8 mouse cellular contexts compared by ENCODE assay signal in the genomic region with DNA sequence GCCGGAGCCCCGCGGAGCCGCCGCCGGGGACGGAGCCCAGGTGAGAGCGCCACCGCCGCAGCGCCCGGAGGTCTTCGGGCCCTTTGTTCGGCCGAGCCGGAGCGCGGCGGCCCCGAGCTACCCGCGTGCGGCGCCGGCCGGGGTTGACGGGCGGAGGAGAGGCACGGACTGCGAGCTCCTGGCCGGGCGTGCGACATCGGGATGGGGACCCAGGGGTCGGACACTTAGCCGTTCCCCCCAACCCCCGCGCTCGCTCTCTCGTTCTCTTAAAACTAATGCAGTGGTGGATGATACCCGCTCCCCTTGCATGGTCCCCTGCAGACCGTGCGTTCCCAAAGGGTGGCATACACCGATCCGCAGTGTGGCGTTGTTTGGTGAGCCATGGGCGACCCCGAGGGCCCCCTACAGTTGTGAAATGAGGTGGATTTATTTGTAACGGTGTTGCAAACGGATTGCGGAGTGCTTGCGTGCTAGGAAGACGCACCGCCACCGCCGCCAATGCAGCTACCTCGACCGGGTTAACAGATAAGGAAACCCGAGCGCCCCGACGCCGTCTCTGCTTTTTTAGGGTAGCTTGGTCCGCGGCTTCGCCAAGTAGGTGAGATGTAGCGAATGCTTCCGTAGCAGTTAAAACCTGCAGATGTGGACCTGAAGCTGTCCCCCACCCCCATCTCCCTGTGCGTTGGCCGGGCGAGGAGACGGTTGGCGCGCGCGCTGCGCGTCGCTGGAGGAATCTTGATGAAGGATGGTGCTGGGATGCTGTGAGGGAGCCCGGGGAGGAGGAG. TPM values are rescaled to one million over a fixed set of nuclear protein-coding genes. Genes with fewer than 3 reads are reported as not detected.
DNase-seq lines count a peak whose midpoint lies in the region; ATAC-seq and TF ChIP-seq lines count a peak whose summit lies in the region.

No protein-coding gene starts in this region.

- WGBS in embryonic facial prominence, embryonic 11.5 days = under 1% methylated on average over 76 of the region's 80 CpGs
- WGBS in kidney, adult 2 months = under 1% methylated on average over 80 of the region's 80 CpGs
- WGBS in limb, embryonic 13.5 days = under 1% methylated on average over 74 of the region's 80 CpGs
- WGBS in midbrain, embryonic 16.5 days = under 1% methylated on average over 72 of the region's 80 CpGs

- no peaks in the 10 kb centered on the region; the same call in 1 of the 2 replicates for H3K4me1 ChIP-seq in embryonic facial prominence, embryonic 11.5 days (ENCODE audit: control insufficient read depth, insufficient read depth, low read length)
- peaks cover 8% of the 10 kb centered on the region; the same call in 1 of the 2 replicates for H3K4me1 ChIP-seq in kidney, adult 2 months (ENCODE audit: control insufficient read depth, insufficient read depth, low read length)
- peaks cover 37% of the 10 kb centered on the region for H3K4me1 ChIP-seq in limb, embryonic 13.5 days
- peaks cover 47% of the 10 kb centered on the region for H3K4me1 ChIP-seq in midbrain, embryonic 16.5 days (ENCODE audit: control insufficient read depth, insufficient read depth, low read length)

- H3K27me3 ChIP-seq in embryonic facial prominence, embryonic 11.5 days (ENCODE audit: control insufficient read depth, insufficient read depth, low read length) = no peaks in the 10 kb centered on the region; the same call in 1 of the 2 replicates
- H3K27me3 ChIP-seq in kidney, adult 2 months (replicated peaks; ENCODE audit: control insufficient read depth, insufficient read depth, low read length) = no peaks in the 10 kb centered on the region
- no peaks in the 10 kb centered on the region for H3K27me3 ChIP-seq in limb, embryonic 13.5 days
- H3K27me3 ChIP-seq in midbrain, embryonic 16.5 days (ENCODE audit: control insufficient read depth, insufficient read depth, low read depth, low read length) = no peaks in the 10 kb centered on the region
- H3K27me3 ChIP-seq in splenic B cell, adult 2 months (ENCODE audit: control insufficient read depth, insufficient read depth, low read length, poor library complexity, severe bottlenecking) = no peaks in the 10 kb centered on the region

- TF ChIP-seq POLR2A in kidney, adult 2 months (IDR thresholded peaks at IDR 0.05; ENCODE audit: low read depth, low read length) = no peak

- H3K4me2 ChIP-seq in embryonic facial prominence, embryonic 11.5 days (ENCODE audit: low read depth, low read length) = peak overlapping the region; percentile 67
- H3K4me2 ChIP-seq in limb, embryonic 13.5 days (replicated peaks) = peak overlapping the region; percentile 76
- peak overlapping the region; percentile 78 for H3K4me2 ChIP-seq in midbrain, embryonic 16.5 days (ENCODE audit: low read length)

- H3K9ac ChIP-seq in embryonic facial prominence, embryonic 11.5 days (replicated peaks; ENCODE audit: low read length) = peak overlapping the region; percentile 97
- peak overlapping the region; percentile 97 for H3K9ac ChIP-seq in limb, embryonic 13.5 days
- H3K9ac ChIP-seq in midbrain, embryonic 16.5 days (ENCODE audit: low read depth, low read length) = peak overlapping the region; percentile 97

- H3K9me3 ChIP-seq in embryonic facial prominence, embryonic 11.5 days (replicated peaks; ENCODE audit: control insufficient read depth, low read length) = no peaks in the 10 kb centered on the region
- no peaks in the 10 kb centered on the region for H3K9me3 ChIP-seq in limb, embryonic 13.5 days
- H3K9me3 ChIP-seq in midbrain, embryonic 16.5 days (replicated peaks; ENCODE audit: control insufficient read depth, low read length, poor library complexity, severe bottlenecking) = no peaks in the 10 kb centered on the region

- no peak for TF ChIP-seq CTCF in kidney, adult 2 months (conservative IDR thresholded peaks at IDR 0.05; ENCODE audit: insufficient read depth, insufficient read length, low read depth, low read length)

- peak; percentile 14 to 60 for DNase-seq in urinary bladder, adult 18-20 months (ENCODE audit: low spot score in 2 of 2)
- DNase-seq in urinary bladder, postnatal 10 days (ENCODE audit: low spot score) = no peak
- peak; percentile 64 for DNase-seq in embryonic facial prominence, embryonic 11.5 days (ENCODE audit: low spot score)
- peak; percentile 97 for DNase-seq in heart, adult 11 months
- peak; percentile 44 for DNase-seq in kidney, adult 2 months
- peak; percentile 48 for DNase-seq in splenic B cell, adult 2 months (ENCODE audit: low read depth, low spot score)

- H3K27ac ChIP-seq in embryonic facial prominence, embryonic 11.5 days (replicated peaks; ENCODE audit: low read depth, low read length) = peak overlapping the region; percentile 94
- H3K27ac ChIP-seq in kidney, adult 2 months (ENCODE audit: insufficient read depth, low read depth, low read length) = no peak overlapping the region; the same call in 1 of the 2 replicates
- peak overlapping the region; percentile 95 for H3K27ac ChIP-seq in limb, embryonic 13.5 days
- peak overlapping the region; percentile 99 for H3K27ac ChIP-seq in midbrain, embryonic 16.5 days (ENCODE audit: low read length)

- no peaks in the 10 kb centered on the region for H3K36me3 ChIP-seq in embryonic facial prominence, embryonic 11.5 days (replicated peaks; ENCODE audit: control insufficient read depth, insufficient read depth, low read depth, low read length)
- H3K36me3 ChIP-seq in kidney, adult 2 months (ENCODE audit: control insufficient read depth, insufficient read depth, low read length) = no peaks in the 10 kb centered on the region
- no peaks in the 10 kb centered on the region for H3K36me3 ChIP-seq in limb, embryonic 13.5 days
- no peaks in the 10 kb centered on the region for H3K36me3 ChIP-seq in midbrain, embryonic 16.5 days (ENCODE audit: control insufficient read depth, insufficient read depth, low read length)
- no peaks in the 10 kb centered on the region for H3K36me3 ChIP-seq in splenic B cell, adult 2 months (ENCODE audit: control insufficient read depth, insufficient read depth, low read length, poor library complexity, severe bottlenecking)

- ATAC-seq in embryonic facial prominence, embryonic 11.5 days (replicated peaks; ENCODE audit: insufficient number of reproducible peaks, low FRiP score, low TSS enrichment, low read depth) = 0 out of 2 replicates have a peak, but pooled peaks have one; percentile 12
- ATAC-seq in limb, embryonic 13.5 days (ENCODE audit: low FRiP score, low read depth) = no peak
- ATAC-seq in midbrain, embryonic 16.5 days = no peak

- H3K4me3 ChIP-seq in embryonic facial prominence, embryonic 11.5 days (ENCODE audit: low read depth, low read length) = peak overlapping the region; percentile 97
- peak overlapping the region; percentile 58 for H3K4me3 ChIP-seq in kidney, adult 2 months (ENCODE audit: insufficient read depth, low read depth, low read length)
- H3K4me3 ChIP-seq in limb, embryonic 13.5 days = peak overlapping the region; percentile 93
- peak overlapping the region; percentile 90 for H3K4me3 ChIP-seq in midbrain, embryonic 16.5 days (ENCODE audit: low read depth, low read length)

RNA-seq across cellular contexts. Expression of a gene that starts 1.4 kb away (rescaled TPM):
- 15.4 and 16.7 TPM in 2 replicates for polyA plus RNA-seq in embryonic facial prominence, embryonic 11.5 days (2014; fragmentation: Nextera tagmentation; extraction: Ambion mirVana)
- 14.9 and 16.8 TPM in 2 replicates for polyA plus RNA-seq in kidney, adult 2 months (2012; rRNA removed)
- polyA plus RNA-seq in limb, embryonic 13.5 days (2015; fragmentation: Nextera tagmentation; extraction: Ambion mirVana) = 19.3 and 19.6 TPM in 2 replicates
- polyA plus RNA-seq in midbrain, embryonic 16.5 days (2015; fragmentation: Nextera tagmentation; extraction: Ambion mirVana) = 28.1 and 31.6 TPM in 2 replicates
